Mouse (Mus musculus): ENCODE measurements around the gene Tmem178b.

DNA sequence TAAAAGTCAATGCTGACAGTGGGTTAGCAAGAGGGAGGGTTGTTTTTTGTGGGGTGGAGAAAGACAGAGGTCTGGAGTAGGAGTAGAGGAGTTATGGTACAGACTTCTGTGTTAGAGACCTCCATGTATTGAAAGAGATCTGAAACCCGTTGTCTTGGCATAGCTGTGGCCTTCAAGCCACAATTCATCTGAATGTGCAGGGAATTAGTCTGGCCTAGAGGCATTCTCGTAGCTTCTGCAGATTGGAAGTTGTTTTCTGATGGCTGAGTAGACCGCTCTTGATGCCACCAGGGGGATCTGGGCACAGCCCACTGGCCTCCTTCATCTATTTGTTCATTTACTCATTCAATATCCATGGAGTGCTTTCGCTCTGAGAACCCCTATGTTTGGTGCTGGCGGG lies 138.0 kb downstream of the Tmem178b start:
- TF ChIP-seq CTCF (IDR thresholded peaks at IDR 0.05; ENCODE audit: low read depth, low read length) = no peak
- TF ChIP-seq POLR2A (IDR thresholded peaks at IDR 0.05; ENCODE audit: insufficient read depth, low read length) = no peak
- no peak for TF ChIP-seq EP300 (IDR thresholded peaks at IDR 0.05; ENCODE audit: insufficient read depth, low read depth, low read length)

Data from ES-Bruce4 (cell line).